Mouse (Mus musculus): Measurements from ENCODE around the gene 1700061G19Rik. TPM values are rescaled to one million over a fixed set of nuclear protein-coding genes. Genes with fewer than 3 reads are reported as not detected.
"Not testable (repeated sequence)": the region's sequence is repeated elsewhere in the genome, so short reads cannot be mapped to it uniquely, and the experiment has no call there.

1700061G19Rik gene
- total RNA-seq, 2 experiments from 2014 or later: not detected

GRCm38 (mm10) chr17:56906166-56906565, 30.9 kb downstream of the 1700061G19Rik start:
- no peak for DNase-seq (ENCODE audit: extremely low spot score in 1 of 2, low spot score in 2 of 2)
- no peak for TF ChIP-seq CTCF (IDR thresholded peaks at IDR 0.05)
- intact Hi-C loops (cut with DNase I): no loop called here

DNA sequence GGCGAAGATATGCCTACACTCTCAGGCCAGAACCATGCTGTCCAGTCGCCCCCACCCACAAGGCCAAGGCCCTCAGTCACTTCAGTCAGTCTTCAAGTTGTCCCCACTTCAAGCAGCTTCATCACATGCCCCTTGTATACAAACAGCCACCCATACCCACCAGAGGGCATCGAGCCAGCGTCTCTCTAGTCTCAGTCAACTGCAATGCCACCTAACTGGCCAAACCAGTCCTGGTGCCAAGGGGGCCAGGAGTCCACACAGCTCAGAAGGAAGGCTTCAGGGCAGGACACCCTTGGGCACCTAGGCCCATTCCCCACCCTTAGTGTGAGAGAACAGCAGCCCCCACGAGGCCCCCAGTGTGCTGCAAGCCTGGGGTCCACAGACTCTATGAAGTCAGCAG, 31.8 kb downstream of the 1700061G19Rik start:
- H3K27ac ChIP-seq: no peak overlapping the region
- no peak overlapping the region for H3K4me3 ChIP-seq
- DNase-seq (ENCODE audit: extremely low spot score in 1 of 2, low spot score in 2 of 2): no peak
- intact Hi-C loops (cut with DNase I): no loop called here
- TF ChIP-seq CTCF (IDR thresholded peaks at IDR 0.05): no peak

More at GRCm38 (mm10) chr17:56906166-56906565, 30.9 kb downstream of the 1700061G19Rik start:
- Histone ChIP-seq H3K27ac (no peak overlapping the region), H3K4me3 (no peak overlapping the region)

DNA sequence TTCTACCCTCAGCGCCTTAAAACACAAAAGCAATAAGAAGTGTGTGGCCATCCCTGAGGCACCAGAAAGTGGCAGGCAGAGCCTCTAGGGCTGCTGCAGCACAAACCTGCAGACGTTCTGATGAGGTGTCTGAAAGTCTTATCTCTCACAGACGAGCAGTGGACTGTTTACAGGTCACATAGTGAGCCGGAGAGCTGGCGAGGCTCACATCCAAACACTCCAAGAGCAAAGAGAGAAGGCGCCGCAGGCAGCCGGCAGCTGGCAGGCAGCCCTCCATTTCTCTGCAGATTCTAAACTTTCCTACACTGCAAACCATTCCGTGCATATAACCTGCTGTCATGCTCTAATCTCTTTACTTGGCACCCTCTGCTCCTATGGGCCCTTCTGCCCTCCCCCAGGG, 32.6 kb downstream of the 1700061G19Rik start:
- H3K4me3 ChIP-seq: no peak overlapping the region
- no peak for DNase-seq (ENCODE audit: extremely low spot score in 1 of 2, low spot score in 2 of 2)
- no peak overlapping the region for H3K27ac ChIP-seq
- intact Hi-C loops (cut with DNase I): no loop called here
- TF ChIP-seq CTCF (IDR thresholded peaks at IDR 0.05): no peak

- H3K4me3 ChIP-seq; intact Hi-C loops (cut with DNase I); DNase-seq (ENCODE audit: extremely low spot score in 1 of 2, low spot score in 2 of 2); H3K27ac ChIP-seq: not testable (repeated sequence)
These were observed 34.5 kb downstream of the 1700061G19Rik start for GRCm38 (mm10) chr17:56909764-56910163.

- Histone ChIP-seq H3K27ac (no peak overlapping the region), H3K4me3 (no peak overlapping the region)
- DNase-seq (ENCODE audit: extremely low spot score in 1 of 2, low spot score in 2 of 2): no peak
- no peak for TF ChIP-seq CTCF (IDR thresholded peaks at IDR 0.05)
- intact Hi-C loops (cut with DNase I): no loop called here
These were observed 37.7 kb downstream of the 1700061G19Rik start for GRCm38 (mm10) chr17:56913023-56913422.

- intact Hi-C loops (cut with DNase I): no loop called here
- TF ChIP-seq CTCF (IDR thresholded peaks at IDR 0.05): no peak
- no peak for DNase-seq (ENCODE audit: extremely low spot score in 1 of 2, low spot score in 2 of 2)
- H3K4me3 ChIP-seq: no peak overlapping the region
- no peak overlapping the region for H3K27ac ChIP-seq
These were observed 38.2 kb downstream of the 1700061G19Rik start for GRCm38 (mm10) chr17:56913444-56913843.

DNA sequence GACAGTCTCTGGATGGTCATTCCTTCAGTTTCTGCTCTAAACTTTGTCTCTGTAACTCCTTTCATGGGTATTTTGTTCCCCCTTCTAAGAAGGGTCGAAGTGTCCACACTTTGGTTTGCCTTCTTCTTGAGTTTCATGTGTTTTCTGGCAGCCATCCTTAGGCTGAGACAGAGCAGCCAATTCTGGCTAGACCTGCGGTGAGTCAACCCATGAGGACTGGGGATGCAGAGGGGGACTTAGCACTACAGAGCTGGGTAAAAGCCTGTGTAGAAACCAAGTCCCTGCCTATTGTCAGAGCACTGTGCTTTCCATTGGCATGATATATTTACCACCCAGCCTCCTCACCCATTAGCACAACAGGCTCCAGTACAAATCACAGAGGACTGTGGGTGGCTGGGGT, 41.9 kb downstream of the 1700061G19Rik start:
- Histone ChIP-seq H3K4me3 (no peak overlapping the region), H3K27ac (no peak overlapping the region)
- no peak for DNase-seq (ENCODE audit: extremely low spot score in 1 of 2, low spot score in 2 of 2)
- no peak for TF ChIP-seq CTCF (IDR thresholded peaks at IDR 0.05)
- intact Hi-C loops (cut with DNase I): no loop called here

GRCm38 (mm10) chr17:56919725-56920124, 44.4 kb downstream of the 1700061G19Rik start:
- Histone ChIP-seq H3K27ac (no peak overlapping the region), H3K4me3 (no peak overlapping the region)
- no peak for DNase-seq (ENCODE audit: extremely low spot score in 1 of 2, low spot score in 2 of 2)
- TF ChIP-seq CTCF (IDR thresholded peaks at IDR 0.05): no peak
- intact Hi-C loops (cut with DNase I): no loop called here

DNA sequence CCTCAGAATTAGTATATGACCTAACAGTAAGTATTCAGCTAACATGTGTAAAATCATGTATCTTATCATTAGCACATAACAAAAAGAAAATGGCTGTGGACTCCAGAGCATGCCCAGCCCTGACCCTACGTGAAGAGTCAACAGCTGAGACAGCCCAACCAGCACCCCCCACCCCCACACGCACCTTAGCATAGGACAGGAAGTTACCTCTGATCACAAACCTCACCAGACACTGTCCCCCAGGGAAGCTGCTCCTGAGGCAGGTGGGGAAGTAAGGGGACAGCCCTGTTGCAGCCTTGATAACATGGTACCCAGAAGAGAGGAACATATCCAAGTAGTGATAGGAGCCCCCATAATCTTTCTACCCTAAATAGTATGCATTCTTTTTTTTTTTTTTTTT, 50.7 kb downstream of the 1700061G19Rik start:
- intact Hi-C loops (cut with DNase I): no loop called here
- Histone ChIP-seq H3K4me3 (no peak overlapping the region), H3K27ac (no peak overlapping the region)
- no peak for DNase-seq (ENCODE audit: extremely low spot score in 1 of 2, low spot score in 2 of 2)
- TF ChIP-seq CTCF (IDR thresholded peaks at IDR 0.05): no peak

- H3K4me3 ChIP-seq: no peak overlapping the region
- intact Hi-C loops (cut with DNase I): no loop called here
- DNase-seq (ENCODE audit: extremely low spot score in 1 of 2, low spot score in 2 of 2): no peak
- no peak overlapping the region for H3K27ac ChIP-seq
- TF ChIP-seq CTCF (IDR thresholded peaks at IDR 0.05): no peak
These were observed 53.8 kb downstream of the 1700061G19Rik start for GRCm38 (mm10) chr17:56929101-56929500.

- intact Hi-C loops (cut with DNase I): no loop called here
- TF ChIP-seq CTCF (IDR thresholded peaks at IDR 0.05): no peak
- H3K27ac ChIP-seq: no peak overlapping the region
- DNase-seq (ENCODE audit: extremely low spot score in 1 of 2, low spot score in 2 of 2): no peak
- H3K4me3 ChIP-seq: no peak overlapping the region
These were observed 54.3 kb downstream of the 1700061G19Rik start for GRCm38 (mm10) chr17:56929530-56929929.

DNA sequence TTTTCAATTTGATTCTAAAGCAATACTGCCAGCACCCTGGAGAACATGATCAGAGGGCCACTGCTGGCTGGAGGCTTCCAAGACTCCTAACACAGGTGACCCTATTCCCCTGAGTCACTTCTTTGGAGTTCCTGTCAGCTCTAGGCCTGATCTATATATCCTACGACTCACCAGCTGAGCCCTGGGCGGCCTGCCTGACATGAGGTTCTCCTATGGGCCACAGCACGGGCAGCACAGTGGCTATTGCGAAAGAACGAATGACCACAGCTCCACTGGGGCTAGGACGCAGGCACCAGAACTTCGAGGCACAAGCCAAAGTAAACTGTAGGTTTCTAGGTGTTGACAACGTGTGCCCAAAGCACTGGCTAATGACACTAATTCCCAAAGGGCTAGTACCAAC, 54.7 kb downstream of the 1700061G19Rik start:
- Histone ChIP-seq H3K4me3 (no peak overlapping the region), H3K27ac (no peak overlapping the region)
- DNase-seq (ENCODE audit: extremely low spot score in 1 of 2, low spot score in 2 of 2): no peak
- no peak for TF ChIP-seq CTCF (IDR thresholded peaks at IDR 0.05)
- intact Hi-C loops (cut with DNase I): no loop called here

DNA sequence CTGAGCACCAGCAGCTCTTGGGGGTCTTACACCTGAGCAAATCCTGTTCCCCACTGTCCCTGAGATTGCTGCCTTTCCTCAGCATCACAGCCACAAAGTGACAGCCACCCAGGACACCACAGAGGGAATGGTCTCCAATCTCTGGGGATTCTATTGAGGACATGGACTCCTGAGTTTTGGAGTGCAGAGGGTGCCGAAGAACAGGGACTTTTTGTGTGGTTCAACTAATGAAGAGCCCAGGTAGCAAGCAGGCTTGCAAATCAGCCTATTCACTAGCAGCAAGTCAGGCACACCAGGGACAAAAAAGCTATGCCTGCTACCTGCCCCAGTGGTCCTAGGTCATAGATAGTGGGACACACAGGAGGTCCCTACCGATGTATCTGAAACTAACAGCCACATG, 58.1 kb downstream of the 1700061G19Rik start:
- DNase-seq (ENCODE audit: extremely low spot score in 1 of 2, low spot score in 2 of 2): no peak
- Histone ChIP-seq H3K27ac (no peak overlapping the region), H3K4me3 (no peak overlapping the region)
- TF ChIP-seq CTCF (IDR thresholded peaks at IDR 0.05): no peak
- intact Hi-C loops (cut with DNase I): no loop called here

Data from left cerebral cortex, adult 2 months (tissue).